Mouse (Mus musculus) thymus, adult 2 months (tissue): ENCODE data around the gene 4921511M17Rik. TPM values are rescaled to one million over a fixed set of nuclear protein-coding genes. Genes with fewer than 3 reads are reported as not detected.
"Not testable (repeated sequence)": the region's sequence is repeated elsewhere in the genome, so short reads cannot be mapped to it uniquely, and the experiment has no call there.

Source experiments
- DNase-seq: peaks from one replicate; pipeline ENCODE4 v3.0.0; 2021
- H3K27ac ChIP-seq: fragments of 200-500 bp; 2 replicates; pipeline ENCODE4 v1.5.1; 2012; ENCODE audit warnings: low read length, control low read depth; ENCODE audit not compliant: control insufficient read depth, insufficient read depth
- H3K27me3 ChIP-seq: fragments of 200-500 bp; 2 replicates; pipeline ENCODE4 v1.6.1; 2012; ENCODE audit warnings: mild to moderate bottlenecking, low read length, moderate library complexity, mixed read lengths; ENCODE audit not compliant: control insufficient read depth, insufficient read depth
- H3K36me3 ChIP-seq: fragments of 200-500 bp; 2 replicates; pipeline ENCODE4 v1.6.1; 2012; ENCODE audit warnings: mild to moderate bottlenecking, low read length, moderate library complexity; ENCODE audit not compliant: control insufficient read depth, insufficient read depth
- H3K4me1 ChIP-seq: fragments of 200-500 bp; replicated peaks from 2 replicates; pipeline ENCODE4 v1.6.1; 2012; ENCODE audit warnings: low read length; ENCODE audit not compliant: control insufficient read depth, insufficient read depth
- H3K4me3 ChIP-seq: fragments of 200-500 bp; 2 replicates; pipeline ENCODE4 v1.5.1; 2012; ENCODE audit warnings: mild to moderate bottlenecking, low read length, control low read depth, moderate library complexity; ENCODE audit not compliant: control insufficient read depth, insufficient read depth
- CTCF ChIP-seq: fragments of 200-500 bp; IDR thresholded peaks from 2 replicates; pipeline ENCODE4 v1.5.1; 2012; ENCODE audit warnings: mild to moderate bottlenecking, control low read depth, low read length, moderate library complexity, borderline replicate concordance; ENCODE audit not compliant: control insufficient read depth, poor library complexity, insufficient read depth; ENCODE audit errors: extremely low read depth
- POLR2A ChIP-seq: fragments of 200-500 bp; IDR thresholded peaks from 2 replicates; pipeline ENCODE4 v1.6.1; 2012; ENCODE audit warnings: mild to moderate bottlenecking, low read length, control low read depth, moderate library complexity; ENCODE audit not compliant: control insufficient read depth, poor library complexity, insufficient read depth; ENCODE audit errors: extremely low read depth
- WGBS: fragments of 180-500 bp; shearing (Covaris S2); methylation state at CpG from one replicate; pipeline ENCODE4 v1.1.7; 2018; 5-methylcytosine and 5-hydroxymethylcytosine counted together
- polyA plus RNA-seq: library from polyadenylated mRNA; depleted of rRNA; stranded (reverse); fragments of >200 nt; gene quantifications from 2 replicates; pipeline ENCODE4 v1.2.3, GENCODE M21; 2012; rRNA removed

The 4921511M17Rik gene
- not detected in 2 replicates for polyA plus RNA-seq

DNA sequence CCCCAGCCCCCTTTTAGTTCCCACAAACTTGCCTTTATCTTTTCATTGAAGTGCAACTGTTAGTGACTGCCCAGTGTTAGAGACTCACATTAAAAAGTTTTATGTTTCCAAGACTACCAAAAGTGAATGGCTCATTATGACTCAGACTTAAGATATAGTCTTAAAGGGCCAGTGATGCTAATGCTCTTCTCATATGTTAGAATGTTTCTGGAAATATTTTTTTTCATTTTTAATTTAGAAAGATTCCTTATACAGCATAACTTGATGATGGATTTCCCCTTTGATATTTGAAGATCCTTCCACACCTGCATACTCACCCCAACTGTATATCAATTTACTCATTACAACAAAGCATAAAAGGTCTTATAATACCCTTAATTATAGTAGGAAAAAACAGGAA, at the start of gene 4921511M17Rik:
4921511M17Rik (minus strand) TSS at position 101 of the 400 bp plus-strand sequence.
- not testable (repeated sequence) for H3K4me1 ChIP-seq, H3K27ac ChIP-seq, DNase-seq, H3K4me3 ChIP-seq, H3K27me3 ChIP-seq, H3K36me3 ChIP-seq

DNA sequence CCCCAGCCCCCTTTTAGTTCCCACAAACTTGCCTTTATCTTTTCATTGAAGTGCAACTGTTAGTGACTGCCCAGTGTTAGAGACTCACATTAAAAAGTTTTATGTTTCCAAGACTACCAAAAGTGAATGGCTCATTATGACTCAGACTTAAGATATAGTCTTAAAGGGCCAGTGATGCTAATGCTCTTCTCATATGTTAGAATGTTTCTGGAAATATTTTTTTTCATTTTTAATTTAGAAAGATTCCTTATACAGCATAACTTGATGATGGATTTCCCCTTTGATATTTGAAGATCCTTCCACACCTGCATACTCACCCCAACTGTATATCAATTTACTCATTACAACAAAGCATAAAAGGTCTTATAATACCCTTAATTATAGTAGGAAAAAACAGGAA, 21.3 kb upstream of the 4921511M17Rik start, which contains the start of gene Gm10057:
Gm10057 (minus strand) TSS at position 101 of the 400 bp plus-strand sequence.
- H3K36me3 ChIP-seq, H3K27me3 ChIP-seq, H3K4me3 ChIP-seq, DNase-seq, H3K27ac ChIP-seq, H3K4me1 ChIP-seq: not testable (repeated sequence)

DNA sequence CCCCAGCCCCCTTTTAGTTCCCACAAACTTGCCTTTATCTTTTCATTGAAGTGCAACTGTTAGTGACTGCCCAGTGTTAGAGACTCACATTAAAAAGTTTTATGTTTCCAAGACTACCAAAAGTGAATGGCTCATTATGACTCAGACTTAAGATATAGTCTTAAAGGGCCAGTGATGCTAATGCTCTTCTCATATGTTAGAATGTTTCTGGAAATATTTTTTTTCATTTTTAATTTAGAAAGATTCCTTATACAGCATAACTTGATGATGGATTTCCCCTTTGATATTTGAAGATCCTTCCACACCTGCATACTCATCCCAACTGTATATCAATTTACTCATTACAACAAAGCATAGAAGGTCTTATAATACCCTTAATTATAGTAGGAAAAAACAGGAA, 21.1 kb downstream of the 4921511M17Rik start, which contains the start of gene Samt1:
Samt1 (minus strand) TSS at position 101 of the 400 bp plus-strand sequence.
- not testable (repeated sequence) for H3K27me3 ChIP-seq, H3K36me3 ChIP-seq, H3K27ac ChIP-seq, H3K4me1 ChIP-seq, H3K4me3 ChIP-seq, DNase-seq

DNA sequence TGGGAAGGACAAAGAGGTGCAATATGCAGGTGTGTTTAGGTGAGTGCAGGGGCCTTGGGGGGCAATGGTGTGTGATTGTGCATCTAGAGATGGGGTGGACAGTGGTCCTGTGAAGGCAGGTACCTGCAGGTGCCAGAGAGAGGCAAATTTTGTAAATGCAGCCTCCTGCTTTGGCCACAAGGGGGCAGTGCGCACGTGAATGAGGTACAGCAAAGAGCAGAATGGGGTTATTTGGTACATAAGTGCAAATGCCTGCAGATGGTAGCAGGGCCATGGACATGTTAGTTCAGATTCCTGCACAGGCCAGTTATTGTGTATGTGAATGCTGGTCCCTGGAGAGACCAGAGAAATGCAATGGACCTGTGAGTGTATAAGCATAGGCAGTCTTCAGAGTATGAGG, 56.7 kb downstream of the 4921511M17Rik start:
- H3K27me3 ChIP-seq, H3K4me3 ChIP-seq, H3K4me1 ChIP-seq, H3K27ac ChIP-seq, H3K36me3 ChIP-seq, DNase-seq: not testable (repeated sequence)
- WGBS = no CpG with 5 or more reads among the region's 2 CpGs

DNA sequence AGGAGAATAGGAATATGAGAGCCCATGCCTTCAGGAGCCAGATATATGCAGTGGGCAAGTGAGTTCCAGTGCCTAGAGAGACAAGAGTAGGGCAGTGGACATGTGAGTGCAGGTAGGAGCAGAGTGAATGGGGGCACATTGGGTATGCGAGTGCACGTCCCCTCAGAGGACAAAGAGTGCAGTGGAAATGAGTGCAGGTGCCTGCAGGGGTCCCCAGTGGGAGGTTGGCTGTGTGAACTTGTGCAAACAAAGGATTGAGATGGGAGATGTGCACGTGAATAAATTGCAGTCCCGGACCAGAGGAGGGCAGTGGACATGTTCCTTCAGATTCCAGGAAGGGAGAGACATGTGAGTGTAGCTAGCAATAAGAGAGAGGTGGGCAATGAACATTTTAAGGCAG, 57.2 kb downstream of the 4921511M17Rik start:
- H3K27me3 ChIP-seq, DNase-seq, H3K4me3 ChIP-seq, H3K4me1 ChIP-seq, H3K36me3 ChIP-seq, H3K27ac ChIP-seq: not testable (repeated sequence)
- 21% methylated on average over 3 of the region's 4 CpGs for WGBS

DNA sequence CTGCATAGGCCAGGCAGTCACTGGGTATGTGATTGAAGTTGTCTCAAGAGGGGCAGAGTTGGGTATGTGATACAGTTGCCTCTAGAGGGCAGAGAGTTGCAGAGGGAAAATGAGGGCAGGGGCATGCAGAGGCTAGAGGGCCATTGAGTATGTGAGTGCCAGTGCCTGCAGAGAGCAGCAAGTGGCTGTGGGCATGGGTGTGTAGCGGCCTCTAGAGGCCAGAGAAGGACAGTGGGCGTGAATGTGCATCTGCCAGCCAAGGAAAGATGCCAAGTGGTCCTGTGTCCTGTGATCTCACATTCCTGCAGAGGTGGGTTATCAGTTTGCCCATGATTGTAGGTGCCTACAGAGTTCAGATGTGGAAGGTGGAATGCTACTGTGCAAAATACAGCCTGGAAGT, 59.2 kb downstream of the 4921511M17Rik start:
- H3K4me1 ChIP-seq = no peaks in the 10 kb centered on the region
- no peak for TF ChIP-seq POLR2A
- no peak for TF ChIP-seq CTCF
- 6% methylated on average over 2 of the region's 2 CpGs for WGBS
- H3K27me3 ChIP-seq = no peaks in the 10 kb centered on the region
- H3K36me3 ChIP-seq = no peaks in the 10 kb centered on the region
- H3K4me3 ChIP-seq = no peak overlapping the region
- H3K27ac ChIP-seq = no peak overlapping the region
- peak; percentile 4 for DNase-seq

Other genes with a start within 250 kb of the 4921511M17Rik start
- gene Spin2c, start 201.6 kb downstream of the 4921511M17Rik start, polyA plus RNA-seq = 0.36 and 1.2 TPM in 2 replicates
- gene Samt1, start 21.2 kb downstream of the 4921511M17Rik start, polyA plus RNA-seq = not detected in 2 replicates
- gene Gm10057, start 21.2 kb upstream of the 4921511M17Rik start, polyA plus RNA-seq = not detected in 2 replicates
- not detected in 2 replicates for gene Gm15140, start 86.9 kb upstream of the 4921511M17Rik start, polyA plus RNA-seq